Mouse (Mus musculus) limb, embryonic 15.5 days (tissue): ENCODE measurements at regions not wholly inside any gene's neighbourhood (a gene's known extent, or its start where the extent isn't known, plus 50 kb on each side); places are given as distances from the start of the nearest gene placed in this dataset.

ENCODE experiments used
- ATAC-seq: fragments of 200-750 bp; cut with Nextera tagmentation; 2 replicates; pipeline ENCODE4 v1.8.0; 2017; ENCODE audit warnings: low read depth, moderate TSS enrichment; ENCODE audit not compliant: insufficient number of reproducible peaks, low FRiP score, low TSS enrichment
- H3K27ac ChIP-seq: fragments of 300-500 bp; sonication (generic); 2 replicates; pipeline ENCODE4 v1.5.1; 2015; ENCODE audit warnings: moderate library complexity, mild to moderate bottlenecking, inconsistent platforms
- H3K27me3 ChIP-seq: fragments of 300-500 bp; sonication (generic); 2 replicates; pipeline ENCODE4 v1.6.1; 2015; ENCODE audit warnings: inconsistent platforms
- H3K36me3 ChIP-seq: fragments of 300-500 bp; sonication (generic); 2 replicates; pipeline ENCODE4 v1.6.1; 2015; ENCODE audit warnings: inconsistent platforms
- H3K4me1 ChIP-seq: fragments of 300-500 bp; sonication (generic); 2 replicates; pipeline ENCODE4 v1.6.1; 2015; ENCODE audit warnings: inconsistent platforms
- H3K4me2 ChIP-seq: fragments of 300-500 bp; sonication (generic); 2 replicates; pipeline ENCODE4 v1.6.1; 2015; ENCODE audit warnings: mild to moderate bottlenecking, inconsistent platforms
- H3K4me3 ChIP-seq: fragments of 300-500 bp; sonication (generic); 2 replicates; pipeline ENCODE4 v1.5.1; 2015; ENCODE audit warnings: mild to moderate bottlenecking, inconsistent platforms
- H3K9ac ChIP-seq: fragments of 300-500 bp; sonication (generic); 2 replicates; pipeline ENCODE4 v1.6.1; 2015; ENCODE audit warnings: inconsistent platforms
- H3K9me3 ChIP-seq: fragments of 300-500 bp; sonication (generic); 2 replicates; pipeline ENCODE4 v1.6.1; 2016; ENCODE audit warnings: inconsistent platforms
- WGBS: fragments of 180-500 bp; shearing (Covaris S2); methylation state at CpG from one replicate; pipeline ENCODE4 v1.1.7; 2015; 5-methylcytosine and 5-hydroxymethylcytosine counted together

DNA sequence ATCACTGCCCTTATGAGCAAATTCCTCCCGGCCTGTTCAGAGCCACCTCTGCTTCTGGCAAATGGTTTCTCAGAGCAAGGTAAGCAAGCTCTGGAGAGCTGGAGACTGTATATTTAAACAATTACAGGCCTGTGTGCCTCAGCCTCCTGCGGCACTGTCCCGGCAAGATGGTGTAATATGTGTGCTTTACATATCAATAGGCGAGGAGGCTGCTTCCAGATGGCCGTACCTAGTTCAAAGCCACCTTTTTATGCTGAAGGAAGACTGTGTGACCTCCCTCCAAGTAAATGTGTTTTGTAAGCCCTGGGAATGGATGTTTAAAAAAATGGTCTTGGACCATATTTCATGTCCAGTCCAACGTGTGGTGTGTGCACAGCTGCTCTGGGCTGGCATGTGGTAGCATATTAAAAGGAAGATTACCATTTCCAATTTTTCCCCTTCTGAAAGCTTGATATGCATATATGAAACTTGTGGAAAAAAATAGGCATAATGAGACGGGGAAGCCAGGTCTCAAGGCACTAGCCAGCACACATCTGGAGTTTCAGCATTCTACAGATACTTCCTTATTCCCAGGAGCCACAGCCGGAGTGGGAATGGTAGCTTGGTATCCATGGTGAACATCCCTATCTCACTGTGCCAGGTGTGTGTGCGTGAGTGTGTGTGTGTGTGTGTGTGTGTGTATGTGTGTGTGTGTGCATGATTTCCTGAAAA, 717.6 kb upstream of the Car8 start:
- H3K9me3 ChIP-seq, result no peaks in the 10 kb centered on the region
- ATAC-seq, result no peak
- H3K27me3 ChIP-seq, result no peaks in the 10 kb centered on the region
- no peak overlapping the region for H3K4me3 ChIP-seq
- no peak overlapping the region; the same call in 1 of the 2 replicates for H3K27ac ChIP-seq
- no peak overlapping the region for H3K4me2 ChIP-seq
- H3K36me3 ChIP-seq, result no peaks in the 10 kb centered on the region
- peaks cover 45% of the 10 kb centered on the region for H3K4me1 ChIP-seq
- 36% methylated on average over 9 of the region's 9 CpGs for WGBS
- H3K9ac ChIP-seq, result no peak overlapping the region

DNA sequence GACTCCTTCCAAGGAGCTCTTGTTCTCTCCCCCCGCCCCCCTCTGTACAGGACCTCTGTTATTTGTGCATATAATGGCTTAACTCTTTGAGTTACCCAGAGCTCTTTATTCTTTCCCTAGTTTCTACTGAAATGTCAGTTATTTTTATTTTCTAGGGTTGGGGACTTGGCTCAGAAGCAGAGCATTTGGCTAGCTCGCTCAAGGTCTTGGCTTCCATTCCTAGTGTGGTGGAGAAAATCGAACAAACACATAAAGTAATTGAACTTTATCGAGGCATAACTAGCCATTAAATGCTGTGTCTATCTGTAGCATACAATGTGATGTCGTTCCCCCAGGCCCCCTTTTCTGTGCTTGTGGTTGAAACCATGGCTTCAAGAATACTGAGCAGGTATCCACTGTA, 716.5 kb upstream of the Car8 start:
- H3K9me3 ChIP-seq, result no peaks in the 10 kb centered on the region
- no peaks in the 10 kb centered on the region for H3K27me3 ChIP-seq
- H3K4me2 ChIP-seq, result no peak overlapping the region
- no peak overlapping the region for H3K27ac ChIP-seq
- no peak for ATAC-seq
- no peak overlapping the region for H3K9ac ChIP-seq
- no peaks in the 10 kb centered on the region for H3K36me3 ChIP-seq
- WGBS, result 65% methylated on average over 5 of the region's 5 CpGs
- peaks cover 45% of the 10 kb centered on the region for H3K4me1 ChIP-seq
- H3K4me3 ChIP-seq, result no peak overlapping the region

DNA sequence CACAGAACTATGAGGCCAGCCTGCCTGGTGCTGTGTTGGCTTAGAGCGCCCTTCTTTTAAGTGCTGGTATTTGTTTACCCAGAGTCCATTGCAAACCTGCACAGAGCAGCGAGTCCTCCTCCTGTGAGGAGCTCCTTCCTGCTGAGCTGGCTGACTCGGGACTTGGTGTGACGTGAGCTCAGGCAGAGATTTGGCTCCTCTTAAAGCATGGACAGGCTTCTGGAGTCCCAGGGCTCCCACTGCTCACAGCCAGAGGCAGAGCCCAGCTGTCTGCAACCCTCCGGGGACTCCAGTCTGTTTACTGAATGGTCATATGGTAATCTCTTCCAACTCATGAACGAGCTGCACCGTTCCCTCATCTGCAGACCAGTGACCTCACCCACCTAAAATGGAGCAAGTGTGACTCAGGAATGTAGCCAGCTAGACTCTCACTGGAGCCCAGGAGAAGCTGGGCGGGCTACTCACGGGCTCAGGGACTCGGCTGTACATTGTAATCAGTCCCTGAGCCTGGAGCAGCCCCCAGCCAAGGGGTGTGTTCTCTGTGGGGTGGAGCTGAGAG, 715.6 kb upstream of the Car8 start:
- H3K27ac ChIP-seq, result peak overlapping the region; percentile 27; the same call in 1 of the 2 replicates
- peaks cover 45% of the 10 kb centered on the region for H3K4me1 ChIP-seq
- no peaks in the 10 kb centered on the region for H3K36me3 ChIP-seq
- no peaks in the 10 kb centered on the region for H3K9me3 ChIP-seq
- peak overlapping the region; percentile 29 for H3K4me2 ChIP-seq
- ATAC-seq, result peak; percentile 77
- no peaks in the 10 kb centered on the region for H3K27me3 ChIP-seq
- no peak overlapping the region for H3K4me3 ChIP-seq
- WGBS, result 12% methylated on average over 10 of the region's 10 CpGs
- no peak overlapping the region for H3K9ac ChIP-seq

DNA sequence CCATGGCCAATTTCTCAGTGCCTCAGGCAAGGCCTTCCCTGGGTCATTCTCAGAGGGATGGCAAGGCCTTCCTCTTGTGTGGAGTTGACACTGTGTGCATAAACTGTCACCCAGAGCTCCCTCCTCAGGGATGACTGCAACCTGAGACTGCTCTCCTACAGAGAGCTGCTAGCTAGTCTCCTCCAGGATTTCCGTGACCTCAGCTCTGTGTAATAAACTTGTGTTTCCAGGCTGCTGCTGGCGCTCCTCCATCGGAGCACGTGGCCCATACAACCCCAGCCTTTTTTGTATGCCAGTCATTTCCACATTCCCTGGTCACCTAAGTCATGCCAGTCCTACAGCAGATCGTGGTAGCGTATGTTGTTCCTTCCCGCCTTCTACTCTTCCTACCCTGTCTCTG, 714.3 kb upstream of the Car8 start:
- no peak for ATAC-seq
- peaks cover 44% of the 10 kb centered on the region for H3K4me1 ChIP-seq
- H3K27ac ChIP-seq, result no peak overlapping the region

DNA sequence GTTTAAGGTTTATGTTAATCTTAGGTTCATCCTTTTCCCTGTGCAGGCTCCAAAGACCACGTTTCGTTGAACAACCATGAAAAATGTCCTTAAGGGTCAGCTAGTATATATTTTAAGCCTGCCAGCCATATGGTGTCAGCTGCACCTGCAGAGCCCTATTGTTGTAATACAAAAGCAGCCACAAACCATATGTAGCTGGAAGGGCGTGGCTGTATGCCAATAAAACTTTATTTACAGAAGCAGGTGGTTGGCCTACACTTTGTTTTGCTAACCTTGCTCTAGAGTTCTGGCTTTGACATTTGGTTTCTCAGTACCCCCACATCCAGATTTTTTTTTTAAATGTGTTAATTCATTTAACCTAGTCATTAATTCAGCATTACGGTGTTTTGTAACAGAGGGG, 711.1 kb upstream of the Car8 start:
- peaks cover 22% of the 10 kb centered on the region for H3K4me1 ChIP-seq
- H3K9ac ChIP-seq, result no peak overlapping the region
- no peak for ATAC-seq
- 24% methylated on average over 4 of the region's 4 CpGs for WGBS
- H3K36me3 ChIP-seq, result no peaks in the 10 kb centered on the region
- no peaks in the 10 kb centered on the region for H3K9me3 ChIP-seq
- H3K27ac ChIP-seq, result no peak overlapping the region
- no peak overlapping the region for H3K4me2 ChIP-seq
- 0 out of 2 replicates have a peak, but pooled peaks cover 5% of the 10 kb centered on the region for H3K27me3 ChIP-seq
- no peak overlapping the region for H3K4me3 ChIP-seq

More for the DNA sequence above, 714.3 kb upstream of the Car8 start:
- Histone ChIP-seq H3K36me3 (no peaks in the 10 kb centered on the region), H3K4me2 (no peak overlapping the region), H3K9me3 (no peaks in the 10 kb centered on the region), H3K9ac (no peak overlapping the region), H3K27me3 (no peaks in the 10 kb centered on the region), H3K4me3 (no peak overlapping the region)
- 63% methylated on average over 7 of the region's 7 CpGs for WGBS

DNA sequence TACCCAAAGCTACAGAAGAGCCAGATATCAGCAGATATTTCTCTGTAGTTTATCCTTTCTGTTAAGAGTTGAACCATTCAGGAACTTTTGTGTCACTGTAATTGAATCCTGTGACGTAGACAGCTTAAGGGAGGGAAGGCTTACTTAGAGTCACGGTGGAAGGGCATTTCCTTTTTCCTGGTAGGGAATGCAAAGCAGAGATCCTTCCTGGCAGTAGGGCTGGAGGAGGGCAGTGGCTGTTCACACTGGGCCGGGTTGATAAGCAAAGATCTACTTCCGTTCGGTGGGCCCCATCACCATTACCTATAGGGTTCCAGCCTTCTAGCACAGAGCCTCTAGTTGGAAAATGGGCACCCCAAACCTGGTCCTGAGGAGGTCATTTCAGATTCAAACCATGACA, 710.7 kb upstream of the Car8 start:
- no peaks in the 10 kb centered on the region for H3K36me3 ChIP-seq
- ATAC-seq, result no peak
- no peak overlapping the region for H3K4me2 ChIP-seq
- no peak overlapping the region for H3K27ac ChIP-seq
- 0 out of 2 replicates have a peak, but pooled peaks cover 7% of the 10 kb centered on the region for H3K27me3 ChIP-seq
- no peak overlapping the region for H3K4me3 ChIP-seq
- no peaks in the 10 kb centered on the region for H3K9me3 ChIP-seq
- peaks cover 18% of the 10 kb centered on the region for H3K4me1 ChIP-seq
- no peak overlapping the region for H3K9ac ChIP-seq
- WGBS, result 57% methylated on average over 5 of the region's 5 CpGs

DNA sequence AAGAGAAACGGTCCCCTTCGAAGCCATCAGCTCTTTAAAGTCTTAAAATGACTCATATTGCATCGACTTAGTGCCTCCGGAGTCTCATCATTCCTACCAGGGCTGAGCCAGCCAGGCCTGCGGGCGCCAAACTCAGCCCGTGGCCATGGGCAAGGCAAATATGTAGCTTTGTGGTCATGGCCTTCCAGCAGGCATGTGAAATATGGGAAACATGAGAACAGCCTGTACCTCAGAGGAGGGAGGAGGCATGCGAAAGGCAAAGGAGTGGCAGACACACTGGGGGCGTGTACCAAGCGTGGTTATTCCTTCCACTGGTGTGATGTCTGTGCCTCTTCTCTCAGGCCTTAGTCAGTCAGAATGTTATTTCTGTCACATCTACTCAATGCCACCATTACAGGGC, 706.3 kb upstream of the Car8 start:
- Histone ChIP-seq H3K4me1 (peaks cover 2% of the 10 kb centered on the region; the same call in 1 of the 2 replicates), H3K9me3 (no peaks in the 10 kb centered on the region), H3K36me3 (no peaks in the 10 kb centered on the region), H3K27ac (no peak overlapping the region), H3K27me3 (0 out of 2 replicates have a peak, but pooled peaks cover 8% of the 10 kb centered on the region), H3K4me3 (no peak overlapping the region), H3K9ac (no peak overlapping the region), H3K4me2 (no peak overlapping the region)
- 0 out of 2 replicates have a peak, but pooled peaks have one; percentile 58 for ATAC-seq
- 75% methylated on average over 10 of the region's 10 CpGs for WGBS

DNA sequence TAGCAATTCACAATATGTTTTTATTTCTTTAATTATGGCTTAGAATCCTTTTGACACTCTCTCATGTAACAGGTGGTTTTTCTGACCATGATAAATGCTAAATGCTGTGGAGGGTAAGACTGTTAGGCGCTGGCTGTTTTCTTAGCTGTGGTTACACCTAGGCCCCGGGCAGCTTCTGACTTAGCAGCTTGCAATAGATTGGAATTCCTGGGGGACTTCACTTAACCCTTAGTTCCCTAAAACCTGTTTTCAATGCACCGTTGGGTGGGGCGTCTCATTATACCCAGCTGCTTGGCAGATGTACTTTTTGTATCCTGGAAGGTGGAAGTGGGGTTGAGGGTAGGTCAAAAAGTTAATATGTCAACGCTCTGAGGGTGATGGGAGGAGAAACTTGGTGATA, 704.2 kb upstream of the Car8 start:
- H3K4me3 ChIP-seq, result no peak overlapping the region
- no peaks in the 10 kb centered on the region for H3K36me3 ChIP-seq
- 35% methylated on average over 5 of the region's 5 CpGs for WGBS
- H3K4me1 ChIP-seq, result peaks cover 9% of the 10 kb centered on the region; the same call in 1 of the 2 replicates
- no peak overlapping the region for H3K27ac ChIP-seq
- H3K27me3 ChIP-seq, result 0 out of 2 replicates have a peak, but pooled peaks cover 8% of the 10 kb centered on the region
- no peaks in the 10 kb centered on the region for H3K9me3 ChIP-seq
- no peak overlapping the region for H3K9ac ChIP-seq
- H3K4me2 ChIP-seq, result no peak overlapping the region
- no peak for ATAC-seq

DNA sequence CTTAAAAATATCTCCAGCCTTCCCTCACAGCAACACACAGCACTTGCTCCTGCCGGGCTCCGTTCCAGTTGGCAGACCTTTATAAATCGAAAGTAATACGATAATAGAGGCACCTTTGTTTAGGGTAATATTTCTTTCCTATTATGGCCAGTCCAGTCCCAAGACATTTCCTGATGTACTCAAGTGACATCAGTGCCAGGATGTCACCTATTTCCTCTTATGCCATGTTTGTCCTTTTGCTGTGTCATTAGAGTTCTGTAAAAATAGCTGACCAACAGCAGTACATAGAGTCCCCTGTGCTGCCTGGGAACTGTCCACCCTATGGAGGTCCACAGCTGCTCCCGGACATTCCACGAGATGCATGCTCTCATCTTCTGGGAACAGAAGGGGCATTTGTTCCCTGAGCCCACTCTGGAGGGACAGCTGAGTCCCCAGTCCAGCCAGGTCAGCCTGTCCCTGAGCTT, 700.1 kb upstream of the Car8 start:
- H3K27me3 ChIP-seq, result no peaks in the 10 kb centered on the region
- no peaks in the 10 kb centered on the region for H3K9me3 ChIP-seq
- H3K27ac ChIP-seq, result no peak overlapping the region
- peaks cover 6% of the 10 kb centered on the region; the same call in 1 of the 2 replicates for H3K4me1 ChIP-seq
- 47% methylated on average over 6 of the region's 6 CpGs for WGBS
- H3K4me2 ChIP-seq, result no peak overlapping the region
- ATAC-seq, result peak; percentile 81
- H3K4me3 ChIP-seq, result no peak overlapping the region
- no peaks in the 10 kb centered on the region for H3K36me3 ChIP-seq
- no peak overlapping the region for H3K9ac ChIP-seq

DNA sequence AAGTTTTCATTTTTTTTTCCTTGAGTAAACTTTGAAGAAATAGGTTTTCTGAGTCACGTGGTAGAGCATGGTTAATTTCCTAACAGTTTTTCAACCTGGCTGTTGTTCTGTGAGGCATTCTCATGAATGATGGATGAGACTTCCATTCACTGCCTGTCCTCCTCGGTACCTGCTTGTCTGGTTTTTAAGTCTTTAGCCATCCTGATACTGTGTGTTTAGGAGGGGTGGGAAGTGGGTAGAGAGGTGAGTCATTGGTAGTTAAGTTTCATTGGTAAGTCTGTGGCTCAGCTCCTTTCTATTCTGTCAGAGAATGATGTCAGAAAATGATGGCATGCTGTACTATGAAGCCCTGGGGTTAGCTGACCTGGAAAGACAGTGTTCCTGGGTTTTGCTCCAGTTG, 697.1 kb upstream of the Car8 start:
- Histone ChIP-seq H3K27me3 (no peaks in the 10 kb centered on the region), H3K4me2 (no peak overlapping the region), H3K36me3 (no peaks in the 10 kb centered on the region), H3K27ac (no peak overlapping the region), H3K9me3 (no peaks in the 10 kb centered on the region), H3K9ac (no peak overlapping the region), H3K4me3 (no peak overlapping the region), H3K4me1 (peaks cover 6% of the 10 kb centered on the region; the same call in 1 of the 2 replicates)
- ATAC-seq, result no peak
- 54% methylated on average over 2 of the region's 2 CpGs for WGBS

DNA sequence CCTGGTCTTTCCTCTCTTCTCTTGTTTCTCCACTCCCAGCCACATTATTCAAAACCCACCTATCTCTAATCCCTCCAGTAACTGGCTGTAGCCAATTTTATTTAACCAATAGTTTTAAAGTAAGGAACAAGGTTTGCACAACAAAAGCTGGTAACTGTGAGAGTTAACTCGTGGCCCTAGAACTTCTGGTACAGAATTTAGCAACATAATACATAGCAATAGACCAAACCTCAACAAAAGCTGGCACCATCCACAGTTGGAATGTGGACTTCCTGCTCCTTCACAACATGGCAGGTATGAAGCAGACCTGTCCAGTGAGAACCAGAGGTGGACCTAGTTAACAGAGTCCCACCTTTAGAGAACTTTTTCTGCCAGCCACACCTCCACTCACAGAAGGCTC, 695.7 kb upstream of the Car8 start:
- Histone ChIP-seq H3K4me1 (peaks cover 6% of the 10 kb centered on the region; the same call in 1 of the 2 replicates), H3K4me3 (no peak overlapping the region), H3K36me3 (no peaks in the 10 kb centered on the region), H3K4me2 (no peak overlapping the region), H3K9me3 (no peaks in the 10 kb centered on the region), H3K27me3 (no peaks in the 10 kb centered on the region), H3K9ac (no peak overlapping the region), H3K27ac (no peak overlapping the region)
- ATAC-seq, result no peak
- 72% methylated on average over 1 of the region's 1 CpGs for WGBS

DNA sequence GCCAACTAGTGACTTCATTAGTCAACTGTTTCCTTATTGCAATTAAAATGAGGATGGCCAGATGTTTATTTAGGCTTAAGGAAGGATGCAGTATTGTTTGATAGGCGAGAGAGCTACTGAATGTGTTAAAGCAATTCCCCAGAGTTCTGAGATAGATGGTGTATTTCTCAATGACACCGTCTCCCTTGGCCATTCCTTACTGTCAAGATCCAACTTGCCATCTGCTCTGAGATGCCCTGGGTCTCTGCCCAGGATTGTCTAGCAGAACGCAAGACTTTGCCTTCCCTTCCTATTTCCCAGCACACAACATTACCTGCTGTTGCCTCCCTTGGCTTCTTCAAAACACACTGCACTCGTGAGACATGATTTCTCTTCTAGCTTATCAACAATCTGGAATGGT, 690.5 kb upstream of the Car8 start:
- peaks cover 4% of the 10 kb centered on the region; the same call in 1 of the 2 replicates for H3K4me1 ChIP-seq
- no peak overlapping the region for H3K9ac ChIP-seq
- H3K9me3 ChIP-seq, result no peaks in the 10 kb centered on the region
- no peak overlapping the region for H3K27ac ChIP-seq
- H3K4me3 ChIP-seq, result no peak overlapping the region
- WGBS, result 73% methylated on average over 4 of the region's 4 CpGs
- no peaks in the 10 kb centered on the region for H3K36me3 ChIP-seq
- no peaks in the 10 kb centered on the region for H3K27me3 ChIP-seq
- H3K4me2 ChIP-seq, result no peak overlapping the region
- no peak for ATAC-seq
